Mouse (Mus musculus): ENCODE results near the gene Idh3a.

GRCm38 (mm10) chr9:54639192-54639591, 53.1 kb downstream of the Idh3a start:
- TF ChIP-seq CTCF (IDR thresholded peaks at IDR 0.05; ENCODE audit: extremely low read depth, insufficient read depth, insufficient read length, insufficient replicate concordance) (no peak), POLR2A (IDR thresholded peaks at IDR 0.05; ENCODE audit: low read depth, low read length) (no peak)
